Mouse (Mus musculus): Measurements from ENCODE around the gene Nbl1. TPM values are rescaled to one million over a fixed set of nuclear protein-coding genes. Genes with fewer than 3 reads are reported as not detected.
A peak's percentile ranks its signal among the peaks of the same experiment; 100 is the strongest.

Gene Nbl1
- total and polyA plus RNA-seq, 2 experiments from 2014 or later = 53.4 to 62.2 TPM

GRCm38 (mm10) chr4:139131858-139132672, 39.3 kb upstream of the Nbl1 start:
- Histone ChIP-seq H3K4me2 (ENCODE audit: low read depth, low read length, poor library complexity, severe bottlenecking) (peak overlapping the region; percentile 92), H3K27me3 (ENCODE audit: insufficient read depth, low read length) (no peaks in the 10 kb centered on the region), H3K27ac (ENCODE audit: low read depth, low read length) (0 out of 2 replicates have a peak overlapping the region, but pooled peaks have one; percentile 32), H3K4me3 (ENCODE audit: low read depth, low read length) (peak overlapping the region; percentile 100), H3K4me1 (ENCODE audit: insufficient read depth, low read length) (0 out of 2 replicates have a peak, but pooled peaks cover 5% of the 10 kb centered on the region), H3K36me3 (ENCODE audit: insufficient read depth, low read length) (no peaks in the 10 kb centered on the region), H3K9me3 (ENCODE audit: low read length) (no peaks in the 10 kb centered on the region), H3K9ac (replicated peaks; ENCODE audit: low read length, poor library complexity, severe bottlenecking) (no peak overlapping the region)
- WGBS = 89% methylated on average over 14 of the region's 14 CpGs
- DNase-seq (ENCODE audit: low spot score) (no peak), ATAC-seq (ENCODE audit: low FRiP score) (no peak)
- no peak for TF ChIP-seq CTCF (IDR thresholded peaks at IDR 0.05)

- H3K9ac ChIP-seq (replicated peaks; ENCODE audit: low read length, poor library complexity, severe bottlenecking) = peak within 1 kb of the TSS; percentile 96
- 0 out of 2 replicates have a peak, but pooled peaks cover 5% of the 10 kb centered on the region for H3K4me1 ChIP-seq (ENCODE audit: insufficient read depth, low read length)
- under 1% methylated on average over 60 of the region's 63 CpGs for WGBS
- H3K27ac ChIP-seq (ENCODE audit: low read depth, low read length) = peak within 1 kb of the TSS; percentile 95
- TF ChIP-seq CTCF (IDR thresholded peaks at IDR 0.05) = no peak
- DNase-seq (ENCODE audit: low spot score) = peak; percentile 99
- peak; percentile 97 for ATAC-seq (ENCODE audit: low FRiP score)
- H3K4me2 ChIP-seq (ENCODE audit: low read depth, low read length, poor library complexity, severe bottlenecking) = peak within 1 kb of the TSS; percentile 92
- no peaks in the 10 kb centered on the region for H3K36me3 ChIP-seq (ENCODE audit: insufficient read depth, low read length)
- H3K4me3 ChIP-seq (ENCODE audit: low read depth, low read length) = peak within 1 kb of the TSS; percentile 100
- H3K9me3 ChIP-seq (ENCODE audit: low read length) = no peaks in the 10 kb centered on the region
- H3K27me3 ChIP-seq (ENCODE audit: insufficient read depth, low read length) = no peaks in the 10 kb centered on the region
Measured at GRCm38 (mm10) chr4:139130701-139131549, 38.1 kb upstream of the Nbl1 start, which contains the start of gene Minos1. TSS of gene Minos1 (minus strand) at chr4:139131113.

DNA sequence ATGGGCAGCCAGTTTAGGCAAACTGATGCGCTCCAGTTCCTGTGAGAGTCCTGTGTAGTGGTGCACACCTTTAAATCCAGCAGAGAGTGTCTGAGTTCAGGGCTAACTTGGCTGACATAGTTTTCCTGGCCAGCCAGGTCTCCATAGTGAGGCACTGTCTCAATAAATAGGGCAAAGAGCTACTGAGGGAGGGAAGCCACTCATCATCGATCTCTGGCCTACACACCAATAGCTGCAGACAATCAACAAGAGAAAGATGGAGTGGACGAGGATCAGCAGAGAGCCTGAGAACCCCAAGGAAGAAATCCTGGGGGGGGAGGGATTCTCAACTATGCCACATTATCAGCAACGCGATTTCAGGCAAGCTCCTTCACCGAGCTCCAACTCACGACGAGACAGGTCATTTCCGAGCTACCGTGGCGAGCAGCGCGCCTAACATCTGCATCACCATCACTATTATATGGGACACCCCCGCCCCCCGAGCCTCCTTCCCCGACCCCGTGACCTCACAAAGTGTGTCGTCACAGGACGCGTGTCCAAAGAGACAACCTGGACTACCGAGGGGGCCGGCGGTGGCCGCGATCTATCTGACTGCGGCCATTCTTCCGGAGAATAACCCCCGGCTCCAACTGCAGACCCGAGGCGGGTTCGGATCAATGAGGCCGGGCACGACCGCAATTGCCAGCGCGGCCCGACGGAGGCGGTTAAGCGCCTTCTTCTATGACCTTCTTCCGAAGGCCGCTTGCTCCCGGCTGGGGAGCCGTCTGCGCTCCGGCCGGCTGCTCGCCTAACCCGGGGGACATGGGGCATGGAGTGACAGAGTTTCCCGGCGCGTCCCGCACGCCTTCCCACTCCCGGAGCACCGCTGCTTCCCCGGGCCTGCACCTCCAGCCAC, 37.3 kb upstream of the Nbl1 start:
- no peaks in the 10 kb centered on the region for H3K9me3 ChIP-seq (ENCODE audit: low read length)
- H3K4me1 ChIP-seq (ENCODE audit: insufficient read depth, low read length) = 0 out of 2 replicates have a peak, but pooled peaks cover 5% of the 10 kb centered on the region
- DNase-seq (ENCODE audit: low spot score) (peak; percentile 21), ATAC-seq (ENCODE audit: low FRiP score) (peak; percentile 50; the same call in 1 of the 2 replicates)
- H3K36me3 ChIP-seq (ENCODE audit: insufficient read depth, low read length) = no peaks in the 10 kb centered on the region
- peak overlapping the region; percentile 92 for H3K4me2 ChIP-seq (ENCODE audit: low read depth, low read length, poor library complexity, severe bottlenecking)
- H3K27ac ChIP-seq (ENCODE audit: low read depth, low read length) = peak overlapping the region; percentile 95
- H3K27me3 ChIP-seq (ENCODE audit: insufficient read depth, low read length) = no peaks in the 10 kb centered on the region
- peak overlapping the region; percentile 96 for H3K9ac ChIP-seq (replicated peaks; ENCODE audit: low read length, poor library complexity, severe bottlenecking)
- H3K4me3 ChIP-seq (ENCODE audit: low read depth, low read length) = peak overlapping the region; percentile 100
- WGBS = 3% methylated on average over 56 of the region's 57 CpGs
- no peak for TF ChIP-seq CTCF (IDR thresholded peaks at IDR 0.05)

- Histone ChIP-seq H3K27ac (ENCODE audit: low read depth, low read length) (no peak overlapping the region), H3K27me3 (ENCODE audit: insufficient read depth, low read length) (no peaks in the 10 kb centered on the region), H3K4me1 (ENCODE audit: insufficient read depth, low read length) (0 out of 2 replicates have a peak, but pooled peaks cover 5% of the 10 kb centered on the region), H3K4me2 (ENCODE audit: low read depth, low read length, poor library complexity, severe bottlenecking) (no peak overlapping the region), H3K4me3 (ENCODE audit: low read depth, low read length) (no peak overlapping the region), H3K9ac (replicated peaks; ENCODE audit: low read length, poor library complexity, severe bottlenecking) (no peak overlapping the region), H3K9me3 (ENCODE audit: low read length) (no peaks in the 10 kb centered on the region), H3K36me3 (ENCODE audit: insufficient read depth, low read length) (no peaks in the 10 kb centered on the region)
- 93% methylated on average over 3 of the region's 3 CpGs for WGBS
- TF ChIP-seq CTCF (IDR thresholded peaks at IDR 0.05) = peak; percentile 31; the same call in 1 of the 2 replicates
- ATAC-seq (ENCODE audit: low FRiP score) = no peak
- DNase-seq (ENCODE audit: low spot score) = no peak
Measured at GRCm38 (mm10) chr4:139126475-139126874, 33.7 kb upstream of the Nbl1 start.

- DNase-seq (ENCODE audit: low spot score) = no peak
- 0 out of 2 replicates have a peak, but pooled peaks cover 5% of the 10 kb centered on the region for H3K4me1 ChIP-seq (ENCODE audit: insufficient read depth, low read length)
- H3K36me3 ChIP-seq (ENCODE audit: insufficient read depth, low read length) = no peaks in the 10 kb centered on the region
- no peak overlapping the region for H3K4me2 ChIP-seq (ENCODE audit: low read depth, low read length, poor library complexity, severe bottlenecking)
- no peaks in the 10 kb centered on the region for H3K9me3 ChIP-seq (ENCODE audit: low read length)
- ATAC-seq (ENCODE audit: low FRiP score) = no peak
- no peaks in the 10 kb centered on the region for H3K27me3 ChIP-seq (ENCODE audit: insufficient read depth, low read length)
- no peak for TF ChIP-seq CTCF (IDR thresholded peaks at IDR 0.05)
- no peak overlapping the region for H3K9ac ChIP-seq (replicated peaks; ENCODE audit: low read length, poor library complexity, severe bottlenecking)
- H3K27ac ChIP-seq (ENCODE audit: low read depth, low read length) = no peak overlapping the region
- WGBS = 97% methylated on average over 6 of the region's 6 CpGs
- no peak overlapping the region for H3K4me3 ChIP-seq (ENCODE audit: low read depth, low read length)
Measured at GRCm38 (mm10) chr4:139124940-139125339, 32.1 kb upstream of the Nbl1 start.
